Mouse (Mus musculus) forebrain, embryonic 10.5 days (tissue): ENCODE results near the gene Def6. TPM values are rescaled to one million over a fixed set of nuclear protein-coding genes. Genes with fewer than 3 reads are reported as not detected.

Experiments
- DNase-seq: peaks from one replicate; pipeline ENCODE4 v3.0.0-alpha.2; 2017; ENCODE audit warnings: low spot score; ENCODE audit errors: extremely low spot score
- H3K27ac ChIP-seq: fragments of 300-500 bp; sonication (generic); 2 replicates; pipeline ENCODE4 v1.5.1; 2016; ENCODE audit warnings: mild to moderate bottlenecking
- H3K27me3 ChIP-seq: fragments of 300-500 bp; sonication (generic); 2 replicates; pipeline ENCODE4 v1.6.1; 2016; ENCODE audit warnings: mild to moderate bottlenecking; ENCODE audit not compliant: poor library complexity, severe bottlenecking
- H3K36me3 ChIP-seq: fragments of 300-500 bp; sonication (generic); replicated peaks from 2 replicates; pipeline ENCODE4 v1.6.1; 2016; ENCODE audit warnings: mild to moderate bottlenecking, moderate library complexity
- H3K4me1 ChIP-seq: fragments of 300-500 bp; sonication (generic); 2 replicates; pipeline ENCODE4 v1.6.1; 2016
- H3K4me3 ChIP-seq: fragments of 300-500 bp; sonication (generic); 2 replicates; pipeline ENCODE4 v1.5.1; 2016; ENCODE audit warnings: mild to moderate bottlenecking, moderate library complexity
- H3K9me3 ChIP-seq: fragments of 300-500 bp; sonication (generic); 2 replicates; pipeline ENCODE4 v1.6.1; 2016; ENCODE audit warnings: mild to moderate bottlenecking, moderate library complexity
- WGBS: fragments of 180-500 bp; shearing (Covaris S2); methylation state at CpG from one replicate; pipeline ENCODE4 v1.1.7; 2016; 5-methylcytosine and 5-hydroxymethylcytosine counted together
- polyA plus RNA-seq: library from polyadenylated mRNA; unstranded; fragments of >200 nt; fragmentation: Nextera tagmentation; extraction: Ambion mirVana; gene quantifications from 2 replicates; pipeline ENCODE4 v1.2.1, GENCODE M21; 2016

Def6 gene
- polyA plus RNA-seq, 1 experiment from 2014 or later = 4.1 TPM

DNA sequence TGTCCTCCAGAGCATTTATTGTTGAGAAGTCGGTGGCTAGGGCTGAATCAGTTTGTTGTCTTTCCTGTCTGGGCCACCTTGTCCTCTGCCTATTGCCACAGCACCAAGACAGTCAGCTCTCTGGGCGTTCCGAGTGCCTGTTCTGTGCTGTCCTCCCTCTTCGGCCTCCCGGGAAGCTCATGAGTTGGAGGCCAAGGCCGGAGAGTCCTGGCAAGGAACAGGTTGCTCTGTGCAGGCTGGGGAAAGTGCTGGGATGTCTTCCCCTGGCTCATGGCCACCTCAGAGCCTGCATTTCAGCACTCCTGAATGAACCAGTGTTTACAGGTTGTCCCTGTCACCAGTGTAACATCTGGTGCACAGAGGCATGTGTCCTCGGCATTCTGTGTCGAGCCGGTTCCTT is 64.7 kb downstream of the Def6 start:
- H3K9me3 ChIP-seq = no peaks in the 10 kb centered on the region
- peaks cover 3% of the 10 kb centered on the region; the same call in 1 of the 2 replicates for H3K4me1 ChIP-seq
- no peak overlapping the region for H3K4me3 ChIP-seq
- no peaks in the 10 kb centered on the region for H3K36me3 ChIP-seq
- 0 out of 2 replicates have a peak overlapping the region, but pooled peaks have one; percentile 22 for H3K27ac ChIP-seq
- WGBS = 87% methylated on average over 9 of the region's 9 CpGs
- DNase-seq = no peak
- no peaks in the 10 kb centered on the region for H3K27me3 ChIP-seq

DNA sequence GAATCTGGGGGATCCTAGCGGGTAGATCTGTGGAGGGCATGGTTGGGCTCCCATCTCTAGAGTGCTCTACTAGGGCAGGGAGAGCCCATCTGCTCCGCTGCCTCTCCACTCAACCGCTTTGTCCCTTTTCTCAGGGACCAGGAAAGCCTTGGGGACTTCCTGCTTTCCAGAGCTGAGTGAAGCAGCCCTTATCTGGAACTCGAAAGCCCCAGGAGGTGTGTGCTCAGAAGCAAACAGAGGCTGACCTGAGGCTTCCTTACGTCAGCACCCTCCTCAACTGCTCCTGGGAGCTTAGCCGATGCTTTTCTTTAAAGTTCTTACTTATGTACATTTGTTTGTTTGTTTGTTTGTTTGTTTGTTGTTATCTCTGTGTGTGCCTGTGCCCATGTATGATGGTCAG is 65.3 kb downstream of the Def6 start:
- Histone ChIP-seq H3K9me3 (no peaks in the 10 kb centered on the region), H3K36me3 (no peaks in the 10 kb centered on the region), H3K4me1 (peaks cover 3% of the 10 kb centered on the region; the same call in 1 of the 2 replicates), H3K4me3 (no peak overlapping the region), H3K27me3 (no peaks in the 10 kb centered on the region), H3K27ac (0 out of 2 replicates have a peak overlapping the region, but pooled peaks have one; percentile 22)
- no peak for DNase-seq
- WGBS = 87% methylated on average over 6 of the region's 6 CpGs

DNA sequence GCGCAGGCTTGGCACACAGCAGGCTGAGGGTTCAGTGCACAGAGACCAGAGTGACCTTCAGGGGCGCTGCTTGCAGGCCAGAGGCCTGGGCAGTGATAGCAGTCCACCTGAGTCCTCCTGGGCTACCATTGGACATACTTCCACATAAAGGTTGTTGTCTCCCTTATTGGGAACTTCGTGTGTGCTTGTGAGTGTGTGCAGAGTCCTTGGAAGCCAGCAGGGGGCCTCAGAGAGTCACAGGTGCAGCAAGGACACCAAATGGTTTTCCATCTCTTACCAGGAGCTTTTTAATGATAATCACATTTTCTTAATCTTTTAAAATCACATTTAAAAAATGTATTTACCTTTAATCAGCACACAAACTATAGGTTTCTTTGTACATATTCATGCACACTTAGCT is 67.2 kb downstream of the Def6 start:
- H3K36me3 ChIP-seq = no peaks in the 10 kb centered on the region
- no peaks in the 10 kb centered on the region for H3K27me3 ChIP-seq
- DNase-seq = no peak
- peaks cover 12% of the 10 kb centered on the region for H3K4me1 ChIP-seq
- no peak overlapping the region for H3K27ac ChIP-seq
- H3K9me3 ChIP-seq = no peaks in the 10 kb centered on the region
- H3K4me3 ChIP-seq = no peak overlapping the region
- WGBS = 76% methylated on average over 3 of the region's 3 CpGs

DNA sequence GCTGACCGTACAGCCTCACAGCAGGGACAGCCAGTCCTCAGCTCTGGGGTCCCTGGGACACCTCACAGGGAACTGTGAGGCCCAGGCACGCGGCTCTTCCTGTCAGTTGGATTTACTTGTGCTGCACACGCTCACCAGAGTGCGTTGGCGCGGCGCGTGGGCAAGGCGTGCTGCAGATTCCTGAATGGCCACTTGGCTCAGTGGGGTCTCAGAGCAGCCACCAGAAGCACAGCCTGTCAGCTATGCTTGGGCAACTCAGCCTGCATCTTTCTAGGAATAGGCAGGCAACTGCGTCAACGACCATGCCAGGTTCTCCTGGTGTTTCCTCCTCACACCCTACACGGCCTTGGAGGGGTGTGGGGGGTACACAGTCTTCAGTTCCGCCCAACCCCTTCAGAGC is 69.6 kb downstream of the Def6 start:
- no peak overlapping the region for H3K4me3 ChIP-seq
- H3K4me1 ChIP-seq = peaks cover 27% of the 10 kb centered on the region
- no peaks in the 10 kb centered on the region for H3K9me3 ChIP-seq
- whole genome bisulfite sequencing = 87% methylated on average over 14 of the region's 14 CpGs
- no peak for DNase-seq
- no peaks in the 10 kb centered on the region for H3K27me3 ChIP-seq
- H3K27ac ChIP-seq = 0 out of 2 replicates have a peak overlapping the region, but pooled peaks have one; percentile 1
- no peaks in the 10 kb centered on the region for H3K36me3 ChIP-seq

DNA sequence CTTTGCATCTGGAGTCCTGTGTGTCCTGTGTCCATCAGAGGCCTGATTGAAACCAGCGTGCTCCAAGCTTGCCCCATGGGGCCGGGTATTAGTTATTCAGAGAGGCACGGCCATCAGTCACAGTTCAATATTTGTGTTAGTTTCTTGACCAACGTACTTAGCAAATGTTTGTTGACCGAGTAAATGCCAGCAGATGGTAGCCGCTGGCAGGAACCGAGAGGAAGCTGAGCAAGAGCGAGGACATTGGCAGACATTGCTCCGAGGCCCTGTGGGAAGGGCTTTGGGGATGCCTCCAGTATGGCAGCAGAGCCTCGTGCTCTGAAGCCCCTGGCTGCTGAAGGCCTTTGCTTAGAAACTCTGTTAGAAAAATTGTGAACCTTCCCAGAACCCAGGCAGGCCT is 70.1 kb downstream of the Def6 start:
- no peaks in the 10 kb centered on the region for H3K9me3 ChIP-seq
- no peaks in the 10 kb centered on the region for H3K36me3 ChIP-seq
- H3K27ac ChIP-seq = 0 out of 2 replicates have a peak overlapping the region, but pooled peaks have one; percentile 1
- H3K27me3 ChIP-seq = no peaks in the 10 kb centered on the region
- no peak for DNase-seq
- H3K4me1 ChIP-seq = peaks cover 27% of the 10 kb centered on the region
- no peak overlapping the region for H3K4me3 ChIP-seq
- WGBS = 88% methylated on average over 10 of the region's 10 CpGs

DNA sequence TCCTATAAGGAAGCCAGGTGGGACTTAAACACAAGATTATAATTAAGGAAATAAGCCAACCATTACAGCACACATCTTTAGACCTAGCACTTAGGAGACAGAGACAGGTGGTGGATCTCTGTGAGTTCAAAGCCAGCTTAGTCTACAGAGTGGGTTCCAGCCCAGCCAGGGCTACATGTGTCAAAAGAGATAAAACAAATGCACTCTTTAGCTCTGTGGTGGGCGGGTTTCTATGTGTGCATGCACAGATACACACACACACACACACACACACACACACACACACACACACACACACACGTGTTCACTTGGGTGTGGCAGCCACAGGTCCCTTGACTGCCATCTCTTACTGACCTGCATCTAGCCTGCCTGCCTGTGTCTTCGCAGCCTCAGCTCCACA is 70.6 kb downstream of the Def6 start:
- Histone ChIP-seq H3K4me3 (no peak overlapping the region), H3K27ac (no peak overlapping the region), H3K9me3 (no peaks in the 10 kb centered on the region), H3K36me3 (no peaks in the 10 kb centered on the region), H3K27me3 (no peaks in the 10 kb centered on the region), H3K4me1 (peaks cover 27% of the 10 kb centered on the region)
- 87% methylated on average over 3 of the region's 3 CpGs for WGBS
- DNase-seq = no peak

Other genes with a start within 250 kb of the Def6 start
- gene Tcp11, start 127.1 kb upstream of the Def6 start, polyA plus RNA-seq = 0.68 and 0.85 TPM in 2 replicates
- 11.5 and 13.9 TPM in 2 replicates for gene Scube3, start 65.6 kb upstream of the Def6 start, polyA plus RNA-seq
- gene Zfp523, start 30.6 kb upstream of the Def6 start, polyA plus RNA-seq = 32.6 and 35.6 TPM in 2 replicates
- gene Ppard, start 24.9 kb downstream of the Def6 start, polyA plus RNA-seq = 1.3 and 1.4 TPM in 2 replicates
- 31.6 and 32.5 TPM in 2 replicates for gene Fance, start 105.7 kb downstream of the Def6 start, polyA plus RNA-seq
- gene Rpl10a, start 120.7 kb downstream of the Def6 start, polyA plus RNA-seq = 511 and 540 TPM in 2 replicates
- 5.2 and 5.5 TPM in 2 replicates for gene Tead3, start 143.0 kb downstream of the Def6 start, polyA plus RNA-seq
- gene Tulp1, start 157.4 kb downstream of the Def6 start, polyA plus RNA-seq = 3.5 and 3.8 TPM in 2 replicates